Mouse (Mus musculus): Measurements from ENCODE around the gene Gpsm1. TPM values are rescaled to one million over a fixed set of nuclear protein-coding genes. Genes with fewer than 3 reads are reported as not detected.

Gene Gpsm1
- polyA plus RNA-seq, 1 experiment from 2014 or later = 61.5 TPM

DNA sequence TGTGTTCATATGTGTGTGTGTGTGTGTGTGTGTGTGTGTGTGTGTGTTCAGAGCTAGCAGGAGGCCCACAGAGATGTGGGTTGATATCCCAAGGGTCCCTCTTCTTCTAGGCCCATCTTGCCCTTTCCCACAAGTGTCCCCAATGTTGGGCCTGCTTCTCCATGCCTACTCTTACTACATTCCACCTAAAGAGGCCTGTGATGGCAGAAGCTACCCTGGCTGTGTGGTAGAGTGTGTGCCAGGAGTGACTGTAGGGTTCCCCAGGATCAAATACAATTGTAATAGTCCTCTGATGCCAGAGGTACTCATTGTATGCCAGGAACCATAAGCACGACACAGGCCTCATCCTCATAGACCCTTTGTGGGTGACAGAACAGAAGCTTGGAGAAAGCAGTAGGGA is 1.9 kb upstream of the Gpsm1 start:
- Histone ChIP-seq H3K9me3 (no peaks in the 10 kb centered on the region), H3K9ac (no peak overlapping the region), H3K4me3 (no peak overlapping the region), H3K4me1 (peaks cover 65% of the 10 kb centered on the region), H3K4me2 (replicated peaks) (no peak overlapping the region), H3K36me3 (peaks cover 7% of the 10 kb centered on the region), H3K27ac (0 out of 2 replicates have a peak overlapping the region, but pooled peaks have one; percentile 3), H3K27me3 (no peaks in the 10 kb centered on the region)
- ATAC-seq (ENCODE audit: low FRiP score, low read depth) = no peak
- 100% methylated on average over 1 of the region's 1 CpGs for WGBS

DNA sequence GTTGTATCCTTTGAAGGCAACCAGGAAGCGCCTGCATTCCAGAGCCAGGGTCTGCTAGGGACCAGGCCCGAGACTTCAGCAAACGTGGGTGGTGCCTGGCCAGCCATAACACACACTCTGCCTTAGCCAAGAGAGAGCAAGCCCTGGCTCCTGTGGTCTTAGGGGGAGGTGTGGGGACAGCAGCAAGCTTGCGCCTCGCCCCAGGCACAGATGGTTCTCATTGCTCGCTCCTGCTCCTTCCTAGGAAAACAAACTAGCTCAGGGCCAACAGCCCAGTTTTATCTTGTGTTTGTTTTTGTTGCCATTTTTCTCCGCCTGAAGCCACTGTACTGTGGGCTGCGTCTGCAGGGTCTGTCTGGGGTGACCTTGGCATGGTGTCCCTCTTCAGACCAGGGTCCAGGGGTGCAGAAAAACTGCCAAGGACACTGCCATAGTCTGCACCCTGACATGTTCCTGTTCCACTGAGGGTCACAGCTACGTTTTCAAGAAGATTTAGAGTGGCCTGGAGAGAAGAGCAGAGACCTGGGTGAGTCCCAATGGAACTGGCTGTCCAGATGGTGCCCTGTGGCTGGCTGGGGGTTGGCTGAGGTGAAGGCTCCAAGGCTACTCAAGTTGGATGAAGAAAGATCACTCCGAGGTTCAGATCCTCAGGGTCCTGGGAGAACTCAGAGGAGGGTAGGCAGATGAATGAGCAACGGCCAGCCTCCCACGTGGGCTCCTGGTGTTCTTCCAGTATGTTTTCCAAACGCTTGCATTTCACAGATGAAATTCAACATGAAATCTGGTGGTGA is 839 bp upstream of the Gpsm1 start:
- WGBS = 20% methylated on average over 13 of the region's 13 CpGs
- Histone ChIP-seq H3K4me1 (peaks cover 65% of the 10 kb centered on the region), H3K27me3 (no peaks in the 10 kb centered on the region), H3K9me3 (no peaks in the 10 kb centered on the region), H3K27ac (peak overlapping the region; percentile 97), H3K4me2 (replicated peaks) (peak overlapping the region; percentile 99), H3K9ac (peak overlapping the region; percentile 48), H3K4me3 (peak overlapping the region; percentile 92), H3K36me3 (peaks cover 9% of the 10 kb centered on the region)
- peak; percentile 14; the same call in 1 of the 2 replicates for ATAC-seq (ENCODE audit: low FRiP score, low read depth)

DNA sequence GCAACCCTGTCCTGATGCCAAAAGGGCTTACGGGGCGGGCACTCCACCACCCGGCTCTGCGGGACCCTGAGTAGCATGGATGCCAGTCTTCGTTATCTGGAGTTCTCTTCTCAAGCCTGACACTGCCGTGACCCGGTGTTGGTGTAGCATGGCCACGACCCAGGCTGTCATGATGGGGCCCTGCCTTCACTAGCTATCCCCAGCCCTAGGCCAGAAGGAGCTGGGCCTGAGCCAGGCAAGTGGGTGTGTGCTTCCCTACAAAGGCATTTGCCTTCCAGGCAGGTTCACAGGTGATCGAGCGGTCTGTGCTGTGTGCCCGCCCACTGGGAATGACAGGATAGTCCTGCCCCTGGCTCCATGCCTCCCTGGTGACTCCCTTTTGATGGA is 603 bp downstream of the Gpsm1 start:
- peaks cover 16% of the 10 kb centered on the region for H3K36me3 ChIP-seq
- WGBS = 1% methylated on average over 11 of the region's 11 CpGs
- peak overlapping the region; percentile 97 for H3K27ac ChIP-seq
- H3K27me3 ChIP-seq = no peaks in the 10 kb centered on the region
- no peaks in the 10 kb centered on the region for H3K9me3 ChIP-seq
- ATAC-seq (ENCODE audit: low FRiP score, low read depth) = 0 out of 2 replicates have a peak, but pooled peaks have one; percentile 2
- peak overlapping the region; percentile 92 for H3K4me3 ChIP-seq
- H3K4me2 ChIP-seq (replicated peaks) = peak overlapping the region; percentile 99
- H3K4me1 ChIP-seq = peaks cover 61% of the 10 kb centered on the region
- H3K9ac ChIP-seq = peak overlapping the region; percentile 95

DNA sequence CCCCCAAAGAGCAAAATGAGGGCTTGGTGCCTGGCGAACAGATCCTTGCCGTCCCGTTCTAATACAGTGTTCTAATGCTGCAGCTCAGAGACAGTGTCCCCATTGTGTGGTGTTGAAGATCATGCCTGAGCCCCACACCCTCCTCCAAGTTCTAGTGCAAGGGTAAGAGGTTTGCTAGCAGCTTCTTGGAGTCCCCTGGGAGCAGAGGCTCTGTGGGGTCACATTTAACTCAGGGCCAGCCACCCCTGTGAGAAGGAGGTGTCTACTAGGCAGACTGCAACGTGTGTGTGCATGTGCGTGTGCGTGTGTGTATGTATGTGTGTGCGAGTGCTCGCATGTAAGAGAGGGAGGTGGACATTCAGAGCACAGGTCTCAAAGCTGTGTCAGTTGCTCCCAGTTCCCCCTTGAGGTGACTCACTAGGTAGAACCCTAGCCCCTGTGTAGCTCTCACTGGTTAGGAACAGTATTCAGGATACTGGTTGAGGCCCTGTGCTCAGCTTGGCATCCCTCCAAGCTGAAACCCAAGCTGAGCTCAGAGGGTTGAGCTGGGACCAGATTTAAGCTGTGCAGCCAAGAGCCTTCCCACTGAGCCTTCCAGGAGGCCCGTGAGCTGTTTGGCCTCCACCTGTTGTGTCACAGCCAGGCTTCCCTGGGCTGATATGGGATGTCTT is 1.4 kb downstream of the Gpsm1 start:
- H3K4me3 ChIP-seq = peak overlapping the region; percentile 92
- 45% methylated on average over 9 of the region's 9 CpGs for WGBS
- peak; percentile 63 for ATAC-seq (ENCODE audit: low FRiP score, low read depth)
- H3K9ac ChIP-seq = peak overlapping the region; percentile 95
- H3K4me1 ChIP-seq = peaks cover 61% of the 10 kb centered on the region
- H3K9me3 ChIP-seq = no peaks in the 10 kb centered on the region
- no peaks in the 10 kb centered on the region for H3K27me3 ChIP-seq
- H3K27ac ChIP-seq = peak overlapping the region; percentile 97
- peak overlapping the region; percentile 99 for H3K4me2 ChIP-seq (replicated peaks)
- H3K36me3 ChIP-seq = peaks cover 18% of the 10 kb centered on the region

DNA sequence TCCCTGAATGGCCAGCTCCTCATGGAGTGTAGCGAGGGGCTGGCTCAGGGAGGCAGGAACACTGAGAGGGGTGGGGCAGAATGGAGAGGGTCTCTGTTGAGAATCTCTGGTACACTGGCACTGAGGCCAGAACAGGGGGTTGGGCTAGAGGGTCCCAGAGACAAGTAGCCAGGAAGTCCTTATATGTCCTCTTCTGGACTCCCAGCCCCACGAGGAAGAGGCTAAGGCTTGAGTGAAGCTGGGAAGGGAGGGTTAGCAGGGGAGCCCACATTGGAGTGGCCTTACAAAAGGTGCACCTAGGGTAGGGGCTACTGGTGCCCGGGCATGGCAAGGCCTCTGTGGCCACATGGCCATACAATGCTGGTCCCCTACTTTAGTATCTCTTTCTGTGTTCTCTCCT is 2.1 kb downstream of the Gpsm1 start:
- Histone ChIP-seq H3K27ac (peak overlapping the region; percentile 97; the same call in 1 of the 2 replicates), H3K27me3 (no peaks in the 10 kb centered on the region), H3K4me1 (peaks cover 61% of the 10 kb centered on the region), H3K36me3 (peaks cover 24% of the 10 kb centered on the region), H3K9ac (peak overlapping the region; percentile 95), H3K4me3 (peak overlapping the region; percentile 92), H3K4me2 (replicated peaks) (peak overlapping the region; percentile 99), H3K9me3 (no peaks in the 10 kb centered on the region)
- ATAC-seq (ENCODE audit: low FRiP score, low read depth) = no peak
- 72% methylated on average over 3 of the region's 3 CpGs for WGBS

DNA sequence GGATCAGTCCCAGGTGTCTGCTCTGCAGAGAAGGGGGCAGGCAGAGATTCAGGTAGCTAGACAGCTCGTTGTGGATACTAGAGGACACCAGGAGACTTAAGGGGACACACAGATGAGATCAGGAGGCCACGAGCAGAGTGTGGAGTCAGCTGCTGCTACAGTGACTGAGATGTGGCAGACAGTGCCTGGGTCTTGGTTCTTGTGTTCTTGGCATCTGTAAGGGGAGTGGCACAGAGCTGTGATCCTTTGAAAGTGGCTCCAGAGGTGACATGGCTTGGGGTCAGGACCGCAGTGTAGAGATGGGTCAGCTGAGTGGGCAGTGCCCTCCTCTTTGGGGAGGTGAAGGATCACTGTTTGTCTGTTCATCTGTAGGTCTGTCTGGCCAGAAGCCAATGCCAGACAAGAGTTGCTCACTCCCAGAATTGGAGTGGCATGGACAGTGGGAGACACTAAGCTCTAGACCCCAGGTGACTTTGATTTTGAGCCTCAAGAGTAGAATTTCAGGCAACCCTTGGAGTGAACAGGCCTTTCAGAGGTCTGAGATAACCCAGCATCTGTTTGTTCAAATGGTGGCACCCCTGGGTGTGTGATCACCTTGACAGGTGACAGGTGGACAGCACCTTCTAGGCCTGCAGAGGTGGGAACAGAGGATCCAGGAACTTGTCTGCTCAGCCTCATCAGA is 2.8 kb downstream of the Gpsm1 start:
- Histone ChIP-seq H3K9ac (peak overlapping the region; percentile 95; the same call in 1 of the 2 replicates), H3K4me1 (peaks cover 58% of the 10 kb centered on the region), H3K27ac (no peak overlapping the region), H3K4me3 (no peak overlapping the region), H3K4me2 (replicated peaks) (peak overlapping the region; percentile 99; the same call in 1 of the 2 replicates), H3K27me3 (no peaks in the 10 kb centered on the region), H3K9me3 (no peaks in the 10 kb centered on the region), H3K36me3 (peaks cover 32% of the 10 kb centered on the region)
- ATAC-seq (ENCODE audit: low FRiP score, low read depth) = no peak
- WGBS = 91% methylated on average over 3 of the region's 3 CpGs

DNA sequence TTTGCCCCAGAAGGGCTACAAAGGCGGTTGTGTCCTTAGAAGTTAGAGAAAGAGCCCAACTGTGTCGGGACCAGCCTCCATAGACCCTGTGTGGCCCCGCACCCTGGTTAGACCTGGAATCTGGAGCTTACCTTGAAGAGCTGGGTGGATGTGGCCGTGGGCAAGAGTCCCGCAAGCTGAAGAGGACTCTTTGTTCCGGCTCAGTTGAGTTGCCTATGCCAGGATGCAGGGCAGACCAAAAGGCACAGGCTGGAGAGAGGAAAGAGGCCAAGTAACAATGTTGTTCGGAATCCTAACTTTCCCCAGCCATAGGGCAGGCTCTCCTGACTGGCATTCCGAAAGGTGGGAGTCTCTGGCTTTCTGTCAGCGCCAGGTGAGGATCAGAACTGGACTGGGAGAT is 3.8 kb downstream of the Gpsm1 start:
- Histone ChIP-seq H3K9ac (no peak overlapping the region), H3K9me3 (no peaks in the 10 kb centered on the region), H3K4me3 (no peak overlapping the region), H3K27me3 (no peaks in the 10 kb centered on the region), H3K27ac (0 out of 2 replicates have a peak overlapping the region, but pooled peaks have one; percentile 22), H3K4me2 (replicated peaks) (no peak overlapping the region), H3K36me3 (peaks cover 42% of the 10 kb centered on the region), H3K4me1 (peaks cover 55% of the 10 kb centered on the region)
- no peak for ATAC-seq (ENCODE audit: low FRiP score, low read depth)
- 91% methylated on average over 9 of the region's 9 CpGs for WGBS

DNA sequence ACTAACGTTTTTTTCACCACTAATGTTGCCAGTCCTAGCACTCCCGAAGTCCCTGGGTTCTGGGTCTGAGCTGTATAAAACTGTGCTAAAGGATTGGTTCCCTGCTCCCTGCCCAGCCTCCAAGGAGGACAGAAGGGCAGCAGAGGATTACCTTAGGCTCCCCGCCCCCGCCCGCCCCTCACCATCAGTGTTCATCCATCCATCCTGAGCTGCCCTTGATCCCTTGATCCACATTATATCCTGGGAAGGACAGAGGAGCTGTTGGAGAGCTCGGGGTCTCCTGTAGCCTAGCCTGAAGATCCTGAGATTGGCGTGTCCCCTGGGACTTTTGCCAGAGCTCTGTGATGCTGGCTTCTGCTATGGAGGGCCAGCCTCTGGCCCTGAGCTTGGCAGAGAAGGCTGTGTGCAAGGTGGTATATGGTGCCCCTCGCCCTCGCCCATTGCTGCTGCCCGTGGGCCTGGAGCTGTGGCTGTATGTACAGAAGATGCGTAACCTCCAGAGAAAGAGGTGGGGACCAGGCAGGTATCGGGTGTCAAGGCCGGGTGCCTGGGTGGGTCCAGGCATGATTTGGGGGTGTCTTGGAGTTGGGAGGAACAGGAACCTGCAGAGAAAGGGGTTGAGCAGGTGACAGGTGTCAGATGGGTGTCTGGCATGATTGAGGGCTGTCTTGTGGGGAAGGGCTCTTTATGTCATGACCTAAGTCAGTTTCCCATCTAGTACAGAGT is 4.4 kb downstream of the Gpsm1 start:
- Histone ChIP-seq H3K9me3 (no peaks in the 10 kb centered on the region), H3K27ac (no peak overlapping the region), H3K4me1 (peaks cover 49% of the 10 kb centered on the region), H3K9ac (no peak overlapping the region), H3K4me2 (replicated peaks) (no peak overlapping the region), H3K4me3 (no peak overlapping the region), H3K27me3 (no peaks in the 10 kb centered on the region), H3K36me3 (peaks cover 47% of the 10 kb centered on the region)
- WGBS = 90% methylated on average over 13 of the region's 13 CpGs
- no peak for ATAC-seq (ENCODE audit: low FRiP score, low read depth)

DNA sequence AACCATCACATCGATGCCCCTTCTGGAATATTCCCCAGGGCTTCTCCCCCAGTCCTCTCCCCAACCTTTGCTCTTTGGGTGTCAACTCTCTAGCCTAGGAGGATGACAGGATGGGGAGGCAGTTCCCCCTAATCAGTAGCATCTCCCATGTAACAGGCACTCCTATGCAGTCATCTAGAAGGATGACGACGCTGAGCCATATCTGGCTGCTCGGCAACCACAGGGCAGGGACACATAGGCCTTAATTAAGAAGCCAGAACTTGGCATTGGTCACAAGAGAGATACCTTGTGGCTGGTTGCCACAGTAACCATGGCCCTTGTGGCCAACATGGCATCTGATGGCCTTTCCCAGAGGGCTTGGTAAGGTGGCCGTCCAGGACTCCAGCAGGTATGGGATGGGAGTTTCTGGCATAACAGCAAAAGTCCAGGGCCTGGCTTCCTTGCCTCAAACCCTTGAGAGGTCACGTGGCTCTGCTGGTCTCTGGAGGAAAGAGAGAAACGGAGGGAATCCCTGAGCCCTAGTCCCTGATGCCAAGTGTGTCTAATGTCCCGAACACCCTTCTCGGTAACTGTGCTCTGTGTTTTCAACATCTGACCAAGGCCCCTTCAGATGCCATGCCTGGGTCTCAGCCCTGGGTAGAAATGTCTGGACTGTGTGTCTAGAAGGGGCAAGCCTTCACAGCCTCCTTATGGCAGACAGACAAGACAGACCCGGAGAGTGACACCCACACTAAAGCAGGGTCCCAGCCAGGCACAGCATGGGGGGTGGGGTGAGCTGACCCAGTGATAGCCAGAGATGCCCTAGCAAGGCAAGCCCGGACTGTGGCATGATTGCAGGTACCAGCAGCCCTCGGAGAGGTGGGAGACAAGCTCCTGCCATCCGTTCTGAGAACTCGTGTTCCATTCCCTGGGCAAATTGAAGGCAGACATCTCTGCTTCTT is 5.2 kb downstream of the Gpsm1 start:
- ATAC-seq (ENCODE audit: low FRiP score, low read depth) = no peak
- Histone ChIP-seq H3K4me2 (replicated peaks) (no peak overlapping the region), H3K4me1 (peaks cover 45% of the 10 kb centered on the region), H3K27me3 (no peaks in the 10 kb centered on the region), H3K27ac (no peak overlapping the region), H3K9ac (peak overlapping the region; percentile 10; the same call in 1 of the 2 replicates), H3K9me3 (no peaks in the 10 kb centered on the region), H3K4me3 (no peak overlapping the region), H3K36me3 (peaks cover 56% of the 10 kb centered on the region)
- WGBS = 87% methylated on average over 14 of the region's 14 CpGs

DNA sequence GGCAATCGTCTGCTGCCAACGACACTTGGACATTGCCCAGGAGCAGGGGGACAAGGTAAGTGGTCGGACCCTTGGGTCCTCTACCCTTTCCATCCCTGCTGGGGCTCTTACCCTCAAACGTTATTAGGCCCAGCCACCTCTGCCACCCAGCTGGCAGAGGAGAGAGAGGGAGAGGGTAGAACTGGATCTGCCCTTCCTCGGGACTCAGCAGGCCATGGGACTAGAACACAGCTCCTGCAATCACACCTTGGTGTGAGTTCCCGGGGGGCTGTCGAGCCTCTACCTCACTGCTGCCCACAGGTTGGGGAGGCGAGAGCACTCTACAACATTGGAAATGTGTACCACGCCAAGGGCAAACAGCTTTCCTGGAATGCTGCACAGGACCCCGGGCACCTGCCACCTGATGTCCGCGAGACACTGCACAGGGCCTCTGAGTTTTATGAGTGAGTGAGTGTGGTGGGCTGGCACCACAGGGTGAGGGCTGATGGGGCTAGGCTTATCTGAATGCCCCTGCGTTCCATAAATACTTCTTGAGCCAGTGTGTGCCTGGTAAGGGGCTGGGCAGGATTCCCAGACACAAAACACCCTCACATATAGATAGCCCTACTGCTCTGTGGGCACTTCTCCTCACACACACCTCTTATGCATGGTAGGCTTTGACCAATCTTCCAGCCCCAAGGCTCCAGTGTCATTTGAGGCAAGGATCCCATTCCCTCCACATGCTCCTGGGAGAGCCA is 8.4 kb downstream of the Gpsm1 start:
- H3K9ac ChIP-seq = no peak overlapping the region
- ATAC-seq (ENCODE audit: low FRiP score, low read depth) = no peak
- peaks cover 16% of the 10 kb centered on the region for H3K4me1 ChIP-seq
- H3K36me3 ChIP-seq = peaks cover 73% of the 10 kb centered on the region
- no peak overlapping the region for H3K4me3 ChIP-seq
- 84% methylated on average over 13 of the region's 13 CpGs for WGBS
- H3K4me2 ChIP-seq (replicated peaks) = no peak overlapping the region
- H3K27ac ChIP-seq = no peak overlapping the region
- no peaks in the 10 kb centered on the region for H3K27me3 ChIP-seq
- H3K9me3 ChIP-seq = no peaks in the 10 kb centered on the region
